Mouse (Mus musculus) liver, postnatal 0 days (tissue): ENCODE measurements around the gene Majin. TPM values are rescaled to one million over a fixed set of nuclear protein-coding genes. Genes with fewer than 3 reads are reported as not detected.

Experiments
- ATAC-seq: fragments of 200-750 bp; cut with Nextera tagmentation; 2 replicates; pipeline ENCODE4 v1.8.0; 2017; ENCODE audit warnings: mild to moderate bottlenecking, moderate library complexity
- DNase-seq: peaks from one replicate; pipeline ENCODE4 v3.0.0-alpha.2; 2016
- H3K27ac ChIP-seq: fragments of 300-500 bp; sonication (generic); 2 replicates; pipeline ENCODE4 v1.5.1; 2014; ENCODE audit warnings: antibody characterized with exemption, moderate library complexity, mild to moderate bottlenecking, low read depth
- H3K27me3 ChIP-seq: fragments of 300-500 bp; sonication (generic); 2 replicates; pipeline ENCODE4 v1.6.1; 2014; ENCODE audit warnings: low read length, control low read depth, mixed read lengths; ENCODE audit not compliant: insufficient read depth
- H3K36me3 ChIP-seq: fragments of 300-500 bp; sonication (generic); replicated peaks from 2 replicates; pipeline ENCODE4 v1.6.1; 2014; ENCODE audit warnings: mild to moderate bottlenecking, control low read depth, low read length, moderate library complexity, mixed read lengths; ENCODE audit not compliant: insufficient read depth
- H3K4me1 ChIP-seq: fragments of 300-500 bp; sonication (generic); 2 replicates; pipeline ENCODE4 v1.6.1; 2014; ENCODE audit warnings: antibody characterized with exemption, mild to moderate bottlenecking, control low read depth; ENCODE audit not compliant: insufficient read depth
- H3K4me2 ChIP-seq: fragments of 300-500 bp; sonication (generic); 2 replicates; pipeline ENCODE4 v1.6.1; 2014; ENCODE audit warnings: low read depth, mild to moderate bottlenecking, low read length, moderate library complexity, mixed read lengths
- H3K4me3 ChIP-seq: fragments of 300-500 bp; sonication (generic); 2 replicates; pipeline ENCODE4 v1.5.1; 2014; ENCODE audit warnings: low read depth, low read length
- H3K9ac ChIP-seq: fragments of 300-500 bp; sonication (generic); replicated peaks from 2 replicates; pipeline ENCODE4 v1.6.1; 2014; ENCODE audit warnings: mild to moderate bottlenecking, moderate library complexity
- H3K9me3 ChIP-seq: fragments of 300-500 bp; sonication (generic); 2 replicates; pipeline ENCODE4 v1.6.1; 2016; ENCODE audit warnings: mild to moderate bottlenecking, control low read depth, low read length, mixed read lengths
- CTCF ChIP-seq: sonication (generic); IDR thresholded peaks from 2 replicates; pipeline ENCODE4 v1.5.1; 2016; ENCODE audit warnings: antibody characterized with exemption, low read depth
- EP300 ChIP-seq: IDR thresholded peaks from 2 replicates; pipeline ENCODE4 v1.6.1; 2016; ENCODE audit warnings: antibody characterized with exemption, low read depth, mild to moderate bottlenecking
- WGBS: fragments of 180-500 bp; shearing (Covaris S2); extraction: QIAGEN DNeasy Blood & Tissue Kit; methylation state at CpG from one replicate; pipeline ENCODE4 v1.1.7; 2014; ENCODE audit not compliant: insufficient replicate concordance; 5-methylcytosine and 5-hydroxymethylcytosine counted together
- polyA plus RNA-seq: library from polyadenylated mRNA; unstranded; fragments of >200 nt; fragmentation: Nextera tagmentation; extraction: Ambion mirVana; gene quantifications from 2 replicates; pipeline ENCODE4 v1.2.1, GENCODE M21; 2015

Gene Majin
- polyA plus RNA-seq, 1 experiment from 2014 or later: not detected

DNA sequence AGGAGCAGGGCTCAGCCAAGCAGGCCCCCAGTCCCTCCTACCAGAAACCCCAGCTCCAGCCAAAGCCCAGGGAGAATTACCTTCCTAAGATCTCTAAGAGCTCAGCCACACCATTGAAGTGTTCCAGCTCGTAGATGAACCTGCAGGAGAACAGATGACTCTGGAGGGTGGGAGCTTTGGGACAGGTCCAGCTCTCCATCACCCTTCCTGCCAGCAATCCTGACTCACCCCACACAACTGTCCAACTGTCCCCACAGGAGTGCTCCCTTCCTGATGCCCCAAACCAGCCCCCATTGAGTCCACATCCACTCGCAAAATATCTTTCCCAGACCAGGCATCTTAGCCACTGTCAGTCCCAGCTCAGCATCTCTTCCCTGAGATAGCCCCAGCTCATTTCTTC is 46.8 kb downstream of the Majin start:
- no peaks in the 10 kb centered on the region for H3K9me3 ChIP-seq
- no peak for ATAC-seq
- no peak overlapping the region for H3K9ac ChIP-seq
- WGBS: 77% methylated on average over 2 of the region's 2 CpGs
- no peak for DNase-seq
- H3K27ac ChIP-seq: no peak overlapping the region
- H3K4me2 ChIP-seq: no peak overlapping the region
- peaks cover 10% of the 10 kb centered on the region for H3K4me1 ChIP-seq
- no peaks in the 10 kb centered on the region for H3K27me3 ChIP-seq
- H3K4me3 ChIP-seq: no peak overlapping the region
- H3K36me3 ChIP-seq: no peaks in the 10 kb centered on the region; the same call in 1 of the 2 replicates
- TF ChIP-seq CTCF: no peak
- no peak for TF ChIP-seq EP300

DNA sequence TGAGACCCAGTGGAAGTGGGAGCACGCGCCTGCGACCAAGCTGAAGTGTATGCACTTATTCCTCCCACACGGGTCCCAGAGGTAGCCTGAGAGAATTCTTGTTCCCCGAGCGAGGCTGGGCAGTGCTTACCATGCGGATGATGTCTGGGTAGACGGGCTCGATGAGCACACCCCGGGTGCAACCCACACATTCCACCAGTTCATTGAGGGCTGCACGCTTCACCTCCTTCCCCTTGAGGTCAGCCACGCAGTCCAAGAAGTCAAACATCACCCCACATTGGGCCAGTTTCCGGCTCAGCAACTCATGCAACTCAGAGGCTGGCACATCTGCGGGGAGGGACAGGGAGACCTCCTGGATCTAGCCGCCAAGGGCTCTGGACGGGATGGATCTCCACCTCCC is 49.5 kb downstream of the Majin start:
- Histone ChIP-seq H3K9me3 (no peaks in the 10 kb centered on the region), H3K36me3 (no peaks in the 10 kb centered on the region; the same call in 1 of the 2 replicates), H3K9ac (no peak overlapping the region), H3K4me3 (no peak overlapping the region), H3K27me3 (no peaks in the 10 kb centered on the region), H3K27ac (no peak overlapping the region), H3K4me2 (no peak overlapping the region), H3K4me1 (peaks cover 18% of the 10 kb centered on the region)
- peak; percentile 13 for DNase-seq
- WGBS: 80% methylated on average over 16 of the region's 16 CpGs
- ATAC-seq: no peak
- TF ChIP-seq EP300 (no peak), CTCF (no peak)

DNA sequence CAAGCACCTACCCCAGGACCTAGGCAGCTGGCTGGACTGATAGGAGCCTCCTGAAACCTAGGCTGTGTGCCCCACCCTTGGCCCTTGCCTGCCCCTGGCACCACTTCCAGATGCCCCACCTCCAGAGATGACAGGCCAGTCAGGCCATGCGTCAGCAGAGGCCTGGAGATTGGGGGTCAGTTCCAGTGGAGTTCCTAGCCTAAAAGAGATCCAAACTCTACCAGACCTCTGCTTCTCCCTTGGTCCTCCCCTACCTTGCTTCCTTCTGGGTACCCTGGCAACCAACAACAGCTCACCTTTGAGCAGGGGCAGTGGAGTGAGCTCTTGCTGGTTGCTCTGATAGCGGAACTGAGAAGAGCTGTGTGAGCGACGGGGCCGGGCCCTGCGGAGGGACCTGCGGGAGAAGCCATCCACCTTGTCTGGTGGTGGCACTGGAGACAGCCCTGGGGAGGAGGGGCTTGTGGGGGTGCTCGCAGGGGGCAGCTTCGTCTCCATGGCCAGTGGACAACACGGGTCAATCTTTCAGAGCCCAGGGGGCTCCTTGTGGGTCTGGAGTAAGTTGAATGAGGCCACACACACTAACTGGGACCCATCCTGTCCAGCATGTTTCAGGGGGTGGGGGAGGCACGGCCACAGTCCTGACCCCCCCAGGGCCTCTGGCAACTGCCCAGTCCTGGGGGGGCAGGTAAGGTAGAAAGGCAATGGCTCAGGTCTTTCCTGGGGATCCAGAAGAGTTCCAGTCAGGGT is 50.3 kb downstream of the Majin start:
- Histone ChIP-seq H3K4me1 (peaks cover 22% of the 10 kb centered on the region), H3K9me3 (no peaks in the 10 kb centered on the region), H3K4me2 (peak overlapping the region; percentile 83), H3K27me3 (no peaks in the 10 kb centered on the region), H3K9ac (peak overlapping the region; percentile 69), H3K27ac (peak overlapping the region; percentile 58), H3K4me3 (peak overlapping the region; percentile 70), H3K36me3 (no peaks in the 10 kb centered on the region; the same call in 1 of the 2 replicates)
- 0 out of 2 replicates have a peak, but pooled peaks have one; percentile 12 for ATAC-seq
- WGBS: 67% methylated on average over 11 of the region's 11 CpGs
- no peak for TF ChIP-seq EP300
- TF ChIP-seq CTCF: no peak
- DNase-seq: peak; percentile 54

DNA sequence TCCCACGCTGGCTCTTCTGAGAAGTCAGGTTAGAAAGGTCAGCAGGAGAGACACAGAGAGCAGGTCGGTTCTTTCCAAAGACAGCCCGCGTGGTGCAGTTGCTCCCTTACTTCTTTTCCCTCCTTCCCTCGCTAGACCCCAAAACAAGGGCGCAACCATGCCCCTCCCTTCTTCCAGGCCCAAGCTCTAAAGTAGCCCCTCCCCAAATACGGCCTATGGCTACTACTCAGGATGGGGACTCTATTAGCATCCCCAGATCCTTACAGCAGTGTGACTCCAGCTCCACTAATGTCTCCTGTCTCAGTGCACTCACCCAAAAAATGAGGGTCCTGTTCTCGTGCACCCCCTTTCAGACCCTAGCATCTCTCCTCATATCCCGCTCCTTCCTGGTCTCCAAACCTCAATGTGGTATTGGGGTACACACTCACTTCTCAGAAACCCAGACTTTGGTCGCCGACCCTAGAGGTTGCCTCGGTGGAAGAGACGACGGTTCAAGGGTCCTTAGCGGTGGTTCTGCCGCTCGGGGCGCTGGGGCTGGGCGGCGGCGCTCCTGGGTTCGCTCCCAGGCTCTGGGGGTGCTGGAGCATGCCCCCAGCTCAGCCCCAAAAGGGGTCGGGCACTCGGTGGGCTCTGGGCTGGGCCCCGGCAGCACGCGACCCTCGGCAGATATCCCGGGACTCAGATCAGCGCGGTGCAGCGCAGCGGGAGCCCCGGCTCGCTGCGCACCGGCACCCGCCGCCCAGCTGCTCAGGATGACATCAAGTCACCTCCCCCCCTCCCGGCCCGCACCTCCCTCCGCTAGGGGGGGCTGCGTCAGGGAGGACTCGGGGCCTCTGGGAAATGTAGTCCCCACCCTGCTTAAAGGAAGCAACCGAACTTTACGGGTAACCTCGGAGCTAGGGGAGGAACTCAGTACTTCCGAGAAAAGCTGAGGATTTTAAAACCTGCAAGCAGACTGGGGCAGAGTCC is 51.2 kb downstream of the Majin start, which contains the start of gene Ppp2r5b:
Ppp2r5b (minus strand) TSS at position 789 of the 969 bp plus-strand sequence.
- peak; percentile 94 for ATAC-seq
- H3K4me1 ChIP-seq: peaks cover 30% of the 10 kb centered on the region
- peak within 1 kb of the TSS; percentile 83 for H3K4me2 ChIP-seq
- H3K9me3 ChIP-seq: no peaks in the 10 kb centered on the region
- WGBS: 7% methylated on average over 42 of the region's 48 CpGs
- H3K4me3 ChIP-seq: peak within 1 kb of the TSS; percentile 70
- H3K9ac ChIP-seq: peak within 1 kb of the TSS; percentile 69
- H3K36me3 ChIP-seq: no peaks in the 10 kb centered on the region
- peak; percentile 96 for DNase-seq
- peak; percentile 81 for TF ChIP-seq CTCF
- no peak for TF ChIP-seq EP300
- peak within 1 kb of the TSS; percentile 96 for H3K27ac ChIP-seq
- H3K27me3 ChIP-seq: no peaks in the 10 kb centered on the region

DNA sequence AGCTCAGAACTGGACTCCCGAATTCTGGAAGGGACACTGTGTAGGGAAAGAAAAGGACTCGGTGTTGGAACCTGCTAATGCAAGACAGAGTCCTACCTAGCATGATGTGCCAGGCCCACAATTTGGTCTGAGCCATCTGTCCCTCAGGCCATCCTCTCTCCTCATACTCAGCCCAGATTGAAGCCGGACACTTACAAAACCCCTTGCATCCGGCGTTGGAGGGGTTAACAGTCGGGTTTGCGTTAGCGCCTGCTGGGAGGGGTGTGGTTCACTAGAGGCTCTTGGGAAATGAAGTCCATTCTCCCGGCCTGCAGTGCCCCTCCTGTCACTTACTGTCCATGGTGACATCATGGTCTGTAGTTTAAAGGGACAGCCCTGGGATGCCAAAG is 51.9 kb downstream of the Majin start:
- peak; percentile 90 for DNase-seq

DNA sequence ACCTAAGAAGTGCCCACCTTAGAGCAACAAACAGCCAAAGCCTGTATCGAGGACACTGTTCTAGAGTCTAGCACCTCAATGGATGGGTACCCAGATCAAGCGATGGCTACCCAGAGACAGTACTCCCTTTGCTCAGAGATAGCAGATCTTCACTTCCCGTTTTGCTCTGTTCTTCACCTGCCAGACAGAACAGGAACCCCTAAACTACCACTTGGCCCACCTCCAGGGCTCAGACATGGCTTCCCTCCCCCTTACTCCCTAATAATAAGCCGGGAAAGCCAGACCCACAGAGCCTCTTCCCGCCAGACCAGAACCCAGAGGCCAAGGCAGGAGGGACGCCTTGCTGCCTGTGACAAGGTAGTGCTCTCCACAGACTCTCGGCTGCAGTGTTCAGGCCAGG is 52.7 kb downstream of the Majin start:
- Histone ChIP-seq H3K27me3 (no peaks in the 10 kb centered on the region), H3K4me2 (no peak overlapping the region), H3K4me3 (no peak overlapping the region), H3K9me3 (no peaks in the 10 kb centered on the region), H3K9ac (no peak overlapping the region), H3K4me1 (peaks cover 36% of the 10 kb centered on the region), H3K36me3 (no peaks in the 10 kb centered on the region), H3K27ac (no peak overlapping the region)
- 70% methylated on average over 7 of the region's 7 CpGs for WGBS
- ATAC-seq: no peak
- DNase-seq: no peak
- no peak for TF ChIP-seq CTCF
- TF ChIP-seq EP300: no peak

More for the DNA sequence above, 51.9 kb downstream of the Majin start:
- Histone ChIP-seq H3K9me3 (no peaks in the 10 kb centered on the region), H3K4me1 (peaks cover 36% of the 10 kb centered on the region), H3K27me3 (no peaks in the 10 kb centered on the region), H3K27ac (peak overlapping the region; percentile 96), H3K4me3 (peak overlapping the region; percentile 70), H3K36me3 (no peaks in the 10 kb centered on the region), H3K4me2 (peak overlapping the region; percentile 83), H3K9ac (peak overlapping the region; percentile 69)
- TF ChIP-seq EP300 (peak; percentile 80; the same call in 1 of the 2 replicates), CTCF (no peak)
- ATAC-seq: peak; percentile 92
- WGBS: 0% methylated on average over 9 of the region's 9 CpGs
